Mouse (Mus musculus) heart, adult 2 months (tissue): Measurements from ENCODE around the gene Plcl1. TPM values are rescaled to one million over a fixed set of nuclear protein-coding genes. Genes with fewer than 3 reads are reported as not detected.
"Not testable (repeated sequence)": the region's sequence is repeated elsewhere in the genome, so short reads cannot be mapped to it uniquely, and the experiment has no call there.

Source experiments
- DNase-seq, 2 experiments: peaks; one replicate each; pipeline ENCODE4 v3.0.0; 2021
- H3K27ac ChIP-seq: fragments of 200-600 bp; 2 replicates; pipeline ENCODE4 v1.8.1; 2022
- H3K27me3 ChIP-seq: fragments of 200-500 bp; 2 replicates; pipeline ENCODE4 v1.6.1; 2012; ENCODE audit warnings: mild to moderate bottlenecking, low read length, inconsistent platforms, mixed read lengths; ENCODE audit not compliant: control insufficient read depth, insufficient read depth
- H3K36me3 ChIP-seq: fragments of 200-500 bp; 2 replicates; pipeline ENCODE4 v1.6.1; 2012; ENCODE audit warnings: low read length, inconsistent platforms; ENCODE audit not compliant: control insufficient read depth, insufficient read depth
- H3K4me1 ChIP-seq: fragments of 200-500 bp; 2 replicates; pipeline ENCODE4 v1.6.1; 2011; ENCODE audit warnings: low read length; ENCODE audit not compliant: control insufficient read depth, insufficient read depth
- H3K4me3 ChIP-seq: fragments of 200-600 bp; 2 replicates; pipeline ENCODE4 v1.8.1; 2022
- H3K79me2 ChIP-seq: fragments of 200-500 bp; replicated peaks from 2 replicates; pipeline ENCODE4 v1.6.1; 2012; ENCODE audit warnings: mild to moderate bottlenecking, inconsistent platforms, low read length, moderate library complexity, mixed read lengths; ENCODE audit not compliant: control insufficient read depth, insufficient read depth
- H3K9ac ChIP-seq: fragments of 200-500 bp; 2 replicates; pipeline ENCODE4 v1.6.1; 2012; ENCODE audit warnings: low read depth, mild to moderate bottlenecking, control low read depth, inconsistent platforms, low read length, mixed read lengths
- CTCF ChIP-seq: fragments of 200-600 bp; IDR thresholded peaks from 2 replicates; pipeline ENCODE4 v1.8.1; 2022; ENCODE audit warnings: antibody characterized with exemption, mild to moderate bottlenecking, moderate library complexity
- EP300 ChIP-seq: fragments of 200-500 bp; IDR thresholded peaks from 2 replicates; pipeline ENCODE4 v1.6.1; 2011; ENCODE audit warnings: low read depth, low read length, control low read depth; ENCODE audit not compliant: insufficient read depth
- POLR2A ChIP-seq: fragments of 200-500 bp; IDR thresholded peaks from 2 replicates; pipeline ENCODE4 v1.6.1; 2011; ENCODE audit warnings: mild to moderate bottlenecking, low read depth, low read length, control low read depth; ENCODE audit not compliant: insufficient read depth
- WGBS: fragments of 180-500 bp; shearing (Covaris S2); methylation state at CpG from one replicate; pipeline ENCODE4 v1.1.7; 2018; 5-methylcytosine and 5-hydroxymethylcytosine counted together
- intact Hi-C: fragments of 180-260 bp; cut with DNase I; formaldehyde crosslinking; loops from one replicate; pipeline ENCODE4 v1.15.1; 2025
- polyA plus RNA-seq: library from polyadenylated mRNA; depleted of rRNA; stranded (reverse); fragments of >200 nt; gene quantifications from 2 replicates; pipeline ENCODE4 v1.2.3, GENCODE M21; 2012
- total RNA-seq, 2 experiments: library from RNA; stranded (reverse); gene quantifications; 2 replicates each; pipeline ENCODE4 v1.2.3; 2021

The Plcl1 gene
- total and polyA plus RNA-seq, 3 experiments, result 0.86 to 3.1 (median 3.0) TPM

- H3K9ac ChIP-seq, result no peak overlapping the region
- no peak for DNase-seq
- no peaks in the 10 kb centered on the region for H3K79me2 ChIP-seq
- no peak overlapping the region for H3K4me3 ChIP-seq
- WGBS, result 98% methylated on average over 1 of the region's 1 CpGs
- peaks cover 2% of the 10 kb centered on the region; the same call in 1 of the 2 replicates for H3K4me1 ChIP-seq
- TF ChIP-seq EP300, result no peak
- TF ChIP-seq POLR2A, result no peak
- no peak for TF ChIP-seq CTCF
- no peak overlapping the region for H3K27ac ChIP-seq
- H3K36me3 ChIP-seq, result no peaks in the 10 kb centered on the region
- intact Hi-C loops, result no loop called here
- H3K27me3 ChIP-seq, result no peaks in the 10 kb centered on the region
Measured at GRCm38 (mm10) chr1:55509587-55509986, 103.9 kb downstream of the Plcl1 start.

DNA sequence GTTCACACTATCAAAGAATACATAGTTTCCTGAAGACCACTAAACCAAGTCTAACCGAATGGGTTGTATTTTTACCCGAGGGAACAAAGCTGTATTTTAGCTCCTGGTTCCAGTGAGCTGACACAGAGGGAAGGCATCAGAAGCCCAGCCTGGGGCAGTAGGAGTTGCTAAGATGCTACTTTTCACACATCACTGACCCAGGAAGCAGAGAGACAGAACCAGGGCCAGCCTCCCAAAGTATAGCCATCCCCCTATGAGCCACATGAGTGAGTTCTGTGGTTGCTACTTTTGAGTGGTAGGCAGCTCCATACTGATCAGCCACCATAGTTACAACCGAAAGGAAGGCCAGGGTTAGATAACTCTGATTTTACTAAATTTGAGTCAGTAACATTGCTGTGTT is 106.4 kb downstream of the Plcl1 start:
- H3K27me3 ChIP-seq, result no peaks in the 10 kb centered on the region
- WGBS, result 91% methylated on average over 3 of the region's 3 CpGs
- no peak overlapping the region for H3K9ac ChIP-seq
- intact Hi-C loops, result loop anchor here (5.0 kb wide), 1 partner anchor 105 kb away; the partner anchor contains the start of gene Plcl1
- no peaks in the 10 kb centered on the region for H3K36me3 ChIP-seq
- H3K27ac ChIP-seq, result no peak overlapping the region
- TF ChIP-seq CTCF (no peak), POLR2A (no peak), EP300 (no peak)
- no peaks in the 10 kb centered on the region for H3K79me2 ChIP-seq
- peaks cover 2% of the 10 kb centered on the region; the same call in 1 of the 2 replicates for H3K4me1 ChIP-seq
- no peak overlapping the region for H3K4me3 ChIP-seq
- no peak for DNase-seq

DNA sequence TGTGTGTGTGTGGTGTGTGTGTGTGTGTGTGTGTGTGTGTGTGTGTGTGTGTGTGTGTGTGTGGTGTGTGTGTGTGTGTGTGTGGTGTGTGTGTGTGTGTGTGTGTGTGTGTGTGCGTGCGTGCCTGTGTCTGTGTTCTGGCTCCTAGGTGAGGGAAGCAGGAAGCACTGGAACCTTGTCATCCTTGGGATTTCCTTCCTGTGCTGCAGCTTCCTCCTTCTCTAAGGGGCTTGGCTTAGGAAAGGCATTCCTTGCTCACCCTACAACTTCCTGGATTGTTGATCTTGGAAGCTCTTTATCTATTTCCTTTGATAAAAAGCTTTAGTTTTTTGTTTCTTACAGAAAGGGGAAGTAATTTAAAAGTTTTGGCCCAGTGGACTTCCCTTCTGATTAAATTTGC is 107.1 kb downstream of the Plcl1 start:
- 31% methylated on average over 2 of the region's 2 CpGs for WGBS
- peak overlapping the region; percentile 0; the same call in 1 of the 2 replicates for H3K27ac ChIP-seq
- not testable (repeated sequence) for H3K4me3 ChIP-seq

DNA sequence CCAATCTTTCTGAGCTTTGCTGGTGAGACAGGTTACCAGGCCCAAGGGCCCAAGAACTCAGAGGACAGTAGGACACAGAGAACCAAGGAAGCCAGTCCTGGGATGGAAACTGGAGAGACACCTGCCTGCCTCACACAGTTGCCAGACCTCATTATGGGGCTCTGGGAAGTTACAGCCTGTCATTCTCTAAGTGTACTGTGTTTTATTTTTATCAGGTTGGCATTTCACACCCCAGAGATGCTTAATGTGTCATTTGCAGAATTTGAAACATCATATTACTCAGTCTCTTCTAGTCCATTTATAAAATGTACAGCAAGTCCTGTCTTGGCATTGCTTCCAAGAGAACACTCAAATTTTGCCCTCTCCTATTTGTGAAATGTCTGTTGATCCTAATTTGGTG is 111.5 kb downstream of the Plcl1 start:
- Histone ChIP-seq H3K4me3 (no peak overlapping the region), H3K9ac (no peak overlapping the region), H3K36me3 (no peaks in the 10 kb centered on the region), H3K79me2 (no peaks in the 10 kb centered on the region), H3K27ac (no peak overlapping the region), H3K27me3 (no peaks in the 10 kb centered on the region), H3K4me1 (peaks cover 2% of the 10 kb centered on the region; the same call in 1 of the 2 replicates)
- intact Hi-C loops, result no loop called here
- DNase-seq, result no peak
- TF ChIP-seq EP300 (no peak), POLR2A (no peak), CTCF (no peak)

More for the DNA sequence above, 107.1 kb downstream of the Plcl1 start:
- not testable (repeated sequence) for H3K36me3 ChIP-seq, H3K4me1 ChIP-seq, H3K27me3 ChIP-seq, H3K79me2 ChIP-seq, DNase-seq, H3K9ac ChIP-seq
- intact Hi-C loops, result loop anchor here (5.0 kb wide), 1 partner anchor 105 kb away; the partner anchor contains the start of gene Plcl1

GRCm38 (mm10) chr1:55523966-55524365 is 118.2 kb downstream of the Plcl1 start:
- intact Hi-C loops, result no loop called here
- Histone ChIP-seq H3K4me3 (no peak overlapping the region), H3K79me2 (no peaks in the 10 kb centered on the region), H3K36me3 (no peaks in the 10 kb centered on the region; the same call in 1 of the 2 replicates), H3K9ac (no peak overlapping the region), H3K27ac (no peak overlapping the region), H3K4me1 (peaks cover 2% of the 10 kb centered on the region), H3K27me3 (no peaks in the 10 kb centered on the region)
- no peak for DNase-seq
- WGBS, result 88% methylated on average over 1 of the region's 1 CpGs
- TF ChIP-seq EP300 (no peak), POLR2A (no peak), CTCF (no peak)

- H3K27ac ChIP-seq, result no peak overlapping the region
- TF ChIP-seq CTCF (no peak), EP300 (no peak), POLR2A (no peak)
- no peaks in the 10 kb centered on the region for H3K27me3 ChIP-seq
- WGBS, result 76% methylated on average over 5 of the region's 5 CpGs
- intact Hi-C loops, result no loop called here
- no peaks in the 10 kb centered on the region; the same call in 1 of the 2 replicates for H3K36me3 ChIP-seq
- DNase-seq, result no peak
- H3K4me3 ChIP-seq, result no peak overlapping the region
- H3K79me2 ChIP-seq, result no peaks in the 10 kb centered on the region
- no peak overlapping the region for H3K9ac ChIP-seq
- H3K4me1 ChIP-seq, result peaks cover 2% of the 10 kb centered on the region
Measured at GRCm38 (mm10) chr1:55525100-55525499, 119.4 kb downstream of the Plcl1 start.

DNA sequence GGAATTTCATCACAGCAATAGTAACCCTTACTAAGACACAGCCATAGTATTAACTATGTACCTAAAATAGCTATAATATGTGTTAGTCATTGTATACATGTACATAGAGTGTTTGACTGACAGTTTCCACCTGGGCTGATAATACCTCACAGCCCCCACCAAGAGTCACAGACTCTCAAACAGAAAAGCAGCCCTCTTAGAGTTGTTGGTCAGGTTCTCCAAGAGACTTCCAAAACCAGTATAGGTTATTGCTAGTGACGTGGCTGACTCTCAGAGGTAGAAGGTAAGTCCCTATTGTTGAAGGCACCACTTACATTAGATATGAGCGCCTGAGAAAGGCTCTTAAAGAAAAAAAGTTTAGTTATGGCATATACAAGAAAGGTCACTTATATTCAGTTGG is 120.0 kb downstream of the Plcl1 start:
- Histone ChIP-seq H3K79me2 (no peaks in the 10 kb centered on the region), H3K4me3 (no peak overlapping the region), H3K27me3 (no peaks in the 10 kb centered on the region), H3K9ac (no peak overlapping the region), H3K36me3 (no peaks in the 10 kb centered on the region; the same call in 1 of the 2 replicates), H3K4me1 (peaks cover 2% of the 10 kb centered on the region), H3K27ac (no peak overlapping the region)
- TF ChIP-seq POLR2A (no peak), CTCF (no peak), EP300 (no peak)
- DNase-seq, result no peak
- intact Hi-C loops, result no loop called here
- 90% methylated on average over 2 of the region's 2 CpGs for WGBS
